Mouse (Mus musculus): ENCODE data around the gene Pgf. TPM values are rescaled to one million over a fixed set of nuclear protein-coding genes. Genes with fewer than 3 reads are reported as not detected.

Gene Pgf
- polyA plus RNA-seq (2015; fragmentation: Illumina TruSeq; extraction: RNeasy Lipid Tissue Mini Kit (QIAGEN cat#74804); ENCODE audit: insufficient read depth, low read depth, low replicate concordance) = 12.8 TPM

DNA sequence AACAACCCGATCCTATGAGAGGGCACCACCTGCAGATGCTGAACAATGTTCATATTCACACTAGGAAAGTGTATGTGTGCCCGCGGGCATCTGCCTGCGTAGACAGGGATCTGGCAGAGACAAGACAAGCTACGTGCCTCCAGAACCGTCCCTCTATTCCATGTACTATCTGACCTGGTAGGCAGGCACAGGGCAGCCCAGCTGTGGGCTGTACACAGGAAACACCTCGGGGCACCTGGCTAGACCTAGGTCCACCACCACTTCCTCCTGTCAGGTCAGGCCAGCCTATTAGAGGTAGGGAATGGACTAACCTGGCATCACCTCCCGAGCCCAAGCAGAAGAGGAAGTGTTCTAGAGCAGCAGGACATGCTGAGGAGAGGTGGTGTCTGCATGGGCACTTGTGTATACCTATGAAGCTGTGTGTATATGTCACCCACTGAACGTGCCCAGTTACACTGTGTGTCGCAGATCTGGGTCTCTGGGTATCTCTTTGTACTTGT, at the start of gene Pgf:
Gene Pgf, minus strand, starts transcription at position 51 of the 500 bp plus-strand sequence.

DNA sequence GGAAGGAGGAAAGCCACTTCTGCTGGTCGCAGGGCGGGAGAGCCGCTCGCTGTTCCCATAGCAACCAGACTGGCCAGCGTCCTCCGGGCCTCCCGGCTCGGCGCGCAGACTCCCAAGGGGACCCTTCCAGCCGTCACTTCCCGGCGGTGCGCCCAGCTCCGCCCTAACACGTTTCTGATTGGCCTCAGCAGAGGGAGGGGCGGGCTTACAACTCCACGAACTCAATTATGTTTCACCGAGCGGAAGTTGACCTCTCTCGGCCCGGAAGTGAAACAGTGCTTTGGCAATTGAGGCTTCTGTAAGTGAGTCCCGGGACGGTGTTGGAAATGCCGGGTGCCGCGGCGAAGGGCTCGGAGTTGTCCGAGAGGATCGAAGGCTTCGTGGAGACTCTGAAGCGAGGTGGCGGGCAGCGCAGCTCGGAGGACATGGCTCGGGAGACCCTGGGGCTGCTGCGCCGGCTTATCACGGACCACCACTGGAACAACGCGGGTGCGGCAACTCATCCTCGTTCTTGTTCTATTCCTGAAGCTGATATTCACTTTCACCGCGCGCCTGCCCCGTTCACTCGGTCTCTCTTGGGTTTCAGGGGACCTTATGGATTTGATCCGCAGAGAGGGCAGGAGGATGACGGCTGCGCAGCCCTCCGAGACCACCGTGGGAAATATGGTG, 41.8 kb upstream of the Pgf start, which contains the start of gene Eif2b2:
Gene Eif2b2, plus strand, starts transcription at position 246 of the 669 bp plus-strand sequence.

DNA sequence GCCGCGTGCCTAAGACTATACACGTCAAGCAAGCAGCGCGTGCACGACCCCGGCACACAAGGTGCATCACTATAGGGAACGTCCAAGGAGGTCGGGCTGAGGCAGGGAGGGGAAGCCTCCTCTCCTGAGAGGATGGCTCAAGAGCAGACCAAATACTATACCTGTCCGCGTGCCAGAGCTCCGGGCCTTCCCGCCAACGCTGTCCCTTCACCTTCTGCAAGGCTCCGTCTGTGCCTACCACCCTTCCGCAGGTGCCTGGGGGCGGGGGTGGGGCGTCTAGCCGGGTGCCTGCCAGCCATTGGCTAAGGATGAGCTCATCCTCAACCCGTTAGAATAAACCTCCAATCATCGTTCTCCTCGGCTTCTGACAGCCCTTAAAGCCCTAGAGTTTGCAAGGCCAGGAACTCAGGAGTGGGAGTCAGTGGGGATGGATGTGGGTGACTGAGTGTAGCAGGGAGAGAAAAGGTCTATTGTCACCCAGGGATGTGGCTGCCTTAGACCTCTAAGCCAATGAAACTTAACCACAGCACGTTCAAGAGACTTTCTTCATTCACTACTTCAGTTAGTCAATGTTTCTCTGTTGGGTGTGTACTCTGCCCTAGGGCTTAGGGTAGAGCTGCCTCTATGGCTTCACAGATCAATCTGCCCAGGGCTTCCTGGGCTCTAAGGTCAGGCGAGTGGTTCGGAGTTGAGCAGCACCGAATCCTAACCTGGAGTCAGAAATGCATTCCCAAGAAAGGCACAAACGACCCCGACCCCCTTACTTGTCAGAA, 26.4 kb downstream of the Pgf start, which contains the start of gene Rps6kl1:
Gene Rps6kl1, minus strand, starts transcription at position 263 of the 773 bp plus-strand sequence.

Other genes starting within 250 kb of the Pgf start
- gene Fcf1, start 206.9 kb downstream of the Pgf start, polyA plus RNA-seq (2015; fragmentation: Illumina TruSeq; extraction: RNeasy Lipid Tissue Mini Kit (QIAGEN cat#74804); ENCODE audit: insufficient read depth, low read depth, low replicate concordance) = 18.8 TPM
- gene Arel1, start 206.9 kb downstream of the Pgf start, polyA plus RNA-seq (2015; fragmentation: Illumina TruSeq; extraction: RNeasy Lipid Tissue Mini Kit (QIAGEN cat#74804); ENCODE audit: insufficient read depth, low read depth, low replicate concordance) = 4.5 TPM
- 14.7 TPM for gene Ylpm1, start 181.5 kb downstream of the Pgf start, polyA plus RNA-seq (2015; fragmentation: Illumina TruSeq; extraction: RNeasy Lipid Tissue Mini Kit (QIAGEN cat#74804); ENCODE audit: insufficient read depth, low read depth, low replicate concordance)
- 0.61 TPM for gene Prox2, start 67.0 kb downstream of the Pgf start, polyA plus RNA-seq (2015; fragmentation: Illumina TruSeq; extraction: RNeasy Lipid Tissue Mini Kit (QIAGEN cat#74804); ENCODE audit: insufficient read depth, low read depth, low replicate concordance)
- gene Dlst, start 67.0 kb downstream of the Pgf start, polyA plus RNA-seq (2015; fragmentation: Illumina TruSeq; extraction: RNeasy Lipid Tissue Mini Kit (QIAGEN cat#74804); ENCODE audit: insufficient read depth, low read depth, low replicate concordance) = 31.9 TPM
- 0.66 TPM for gene Rps6kl1, start 26.5 kb downstream of the Pgf start, polyA plus RNA-seq (2015; fragmentation: Illumina TruSeq; extraction: RNeasy Lipid Tissue Mini Kit (QIAGEN cat#74804); ENCODE audit: insufficient read depth, low read depth, low replicate concordance)
- gene Eif2b2, start 41.7 kb upstream of the Pgf start, polyA plus RNA-seq (2015; fragmentation: Illumina TruSeq; extraction: RNeasy Lipid Tissue Mini Kit (QIAGEN cat#74804); ENCODE audit: insufficient read depth, low read depth, low replicate concordance) = 25.4 TPM
- 3.1 TPM for gene Mlh3, start 92.8 kb upstream of the Pgf start, polyA plus RNA-seq (2015; fragmentation: Illumina TruSeq; extraction: RNeasy Lipid Tissue Mini Kit (QIAGEN cat#74804); ENCODE audit: insufficient read depth, low read depth, low replicate concordance)
- gene Acyp1, start 110.6 kb upstream of the Pgf start, polyA plus RNA-seq (2015; fragmentation: Illumina TruSeq; extraction: RNeasy Lipid Tissue Mini Kit (QIAGEN cat#74804); ENCODE audit: insufficient read depth, low read depth, low replicate concordance) = 4.1 TPM
- gene Zc2hc1c, start 110.8 kb upstream of the Pgf start, polyA plus RNA-seq (2015; fragmentation: Illumina TruSeq; extraction: RNeasy Lipid Tissue Mini Kit (QIAGEN cat#74804); ENCODE audit: insufficient read depth, low read depth, low replicate concordance) = 0.81 TPM
- 11.6 TPM for gene Nek9, start 161.6 kb upstream of the Pgf start, polyA plus RNA-seq (2015; fragmentation: Illumina TruSeq; extraction: RNeasy Lipid Tissue Mini Kit (QIAGEN cat#74804); ENCODE audit: insufficient read depth, low read depth, low replicate concordance)
- 76.1 TPM for gene Tmed10, start 197.1 kb upstream of the Pgf start, polyA plus RNA-seq (2015; fragmentation: Illumina TruSeq; extraction: RNeasy Lipid Tissue Mini Kit (QIAGEN cat#74804); ENCODE audit: insufficient read depth, low read depth, low replicate concordance)